Mouse (Mus musculus): Measurements from ENCODE around the gene Kcne2. TPM values are rescaled to one million over a fixed set of nuclear protein-coding genes. Genes with fewer than 3 reads are reported as not detected.

Gene Kcne2
- total and polyA plus RNA-seq, 3 experiments = not detected

DNA sequence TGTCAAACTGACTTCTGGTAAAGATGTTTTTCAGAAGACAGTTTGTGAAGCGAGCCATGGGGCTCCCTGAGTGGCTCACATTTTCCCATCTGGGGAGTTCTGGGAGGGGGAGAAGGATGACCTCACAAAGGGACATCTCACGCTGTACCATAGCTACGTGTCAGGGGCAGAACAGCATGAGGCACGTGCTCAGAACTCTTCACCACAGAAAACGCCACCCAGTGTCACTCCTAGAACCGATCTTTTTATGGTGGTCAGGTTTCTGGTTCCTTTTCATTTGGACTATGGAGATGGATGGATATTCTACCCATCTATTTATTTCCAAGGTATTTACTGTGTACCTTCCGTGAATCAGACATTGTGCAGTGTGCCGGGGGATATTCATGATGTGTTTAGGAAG, 29.2 kb downstream of the Kcne2 start, which contains the start of gene Fam243:
Gene Fam243, minus strand, starts transcription at position 101 of the 400 bp plus-strand sequence.
- dilution Hi-C loops (cut with MboI; ENCODE audit: extremely low pct_ligation_motif_present, extremely low pct_unique_long_range_greater_than_20kb, low sequenced_read_pairs) = no loop called here

DNA sequence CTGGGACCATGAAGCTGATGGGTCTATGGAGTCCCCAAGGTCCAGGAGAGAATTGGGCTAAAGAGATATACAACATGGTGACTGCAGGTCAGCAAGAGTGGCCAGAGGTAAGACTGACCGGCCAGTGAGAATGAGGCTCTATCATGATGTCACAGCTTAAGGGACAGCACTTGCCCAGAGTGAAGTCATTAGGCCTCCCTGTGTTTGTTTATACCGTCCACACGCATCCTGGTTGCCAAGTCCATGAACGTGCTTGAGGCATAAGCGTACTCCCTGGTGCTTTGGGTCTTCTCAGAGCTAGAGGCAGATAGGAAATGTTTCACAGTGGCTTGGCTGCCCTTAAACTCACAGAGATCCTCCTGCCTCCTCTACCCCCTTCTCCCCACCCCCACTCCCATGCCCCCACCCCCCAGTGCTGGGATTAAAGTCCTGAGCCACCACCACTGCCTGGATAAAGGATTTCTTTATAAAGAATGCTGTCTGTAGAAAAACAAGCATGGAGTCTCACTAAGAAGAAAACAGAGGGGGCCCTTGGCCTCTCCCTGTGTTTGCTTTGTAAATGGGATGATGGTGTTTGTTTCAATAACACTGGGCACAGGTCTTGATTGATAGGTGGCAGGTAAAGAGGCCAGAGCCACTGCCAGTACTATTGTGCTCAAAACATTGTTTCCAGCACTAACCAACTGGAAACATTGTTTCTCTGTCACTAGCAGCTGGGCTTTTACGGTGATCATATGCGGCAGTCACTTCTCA, 32.3 kb downstream of the Kcne2 start:
- no peak overlapping the region for H3K27ac ChIP-seq (ENCODE audit: insufficient read depth, low read depth)
- dilution Hi-C loops (cut with MboI; ENCODE audit: extremely low pct_ligation_motif_present, extremely low pct_unique_long_range_greater_than_20kb, low sequenced_read_pairs) = no loop called here
- H3K79me2 ChIP-seq (replicated peaks; ENCODE audit: control insufficient read depth, extremely low read depth, insufficient read depth, poor library complexity, severe bottlenecking) = no peaks in the 10 kb centered on the region
- no peak overlapping the region for H3K4me2 ChIP-seq (ENCODE audit: insufficient read depth, low read depth, poor library complexity, severe bottlenecking)
- no peaks in the 10 kb centered on the region for H3K27me3 ChIP-seq (replicated peaks)
- in situ Hi-C loops (cut with MboI; ENCODE audit: low pct_ligation_motif_present, low pct_unique_long_range_greater_than_20kb, low sequenced_read_pairs) = loop anchor here (5.0 kb wide), 1 partner anchor 133 kb away; no protein-coding TSS in a partner anchor
- H3K9me3 ChIP-seq (replicated peaks; ENCODE audit: low read length) = no peaks in the 10 kb centered on the region
- H3K4me1 ChIP-seq (ENCODE audit: control insufficient read depth in 1 of 2, insufficient read depth in 2 of 2) = peaks cover 2 to 15% of the 10 kb centered on the region in 2 experiments; a peak in 3 of 4 replicates
- no peak overlapping the region for H3K9ac ChIP-seq (ENCODE audit: insufficient read depth, low read depth)
- no peak for DNase-seq (ENCODE audit: extremely low read depth)
- TF ChIP-seq CTCF (conservative IDR thresholded peaks at IDR 0.05 in 1 of 2, IDR thresholded peaks at IDR 0.05 in 1 of 2; ENCODE audit: low read depth in 2 of 2, low read length in 2 of 2) = no peak
- no peak for TF ChIP-seq ZC3H11A (IDR thresholded peaks at IDR 0.05; ENCODE audit: low read depth, low read length)
- TF ChIP-seq MAZ (IDR thresholded peaks at IDR 0.05; ENCODE audit: low read depth, low read length) = no peak
- TF ChIP-seq USF1 (IDR thresholded peaks at IDR 0.05; ENCODE audit: low read depth, low read length) = no peak
- TF ChIP-seq UBTF (IDR thresholded peaks at IDR 0.05; ENCODE audit: low read depth, low read length) = no peak
- no peak for TF ChIP-seq MYC (IDR thresholded peaks at IDR 0.05; ENCODE audit: low read depth, low read length)
- TF ChIP-seq EP300 (IDR thresholded peaks at IDR 0.05; ENCODE audit: low read length) = no peak
- TF ChIP-seq MEF2A (IDR thresholded peaks at IDR 0.05; ENCODE audit: borderline replicate concordance, low read depth, low read length) = no peak
- TF ChIP-seq GABPA (IDR thresholded peaks at IDR 0.05; ENCODE audit: insufficient replicate concordance, low read depth, low read length) = no peak
- no peak for TF ChIP-seq SIN3A (IDR thresholded peaks at IDR 0.05; ENCODE audit: low read length)
- no peak for TF ChIP-seq POLR2AphosphoS2 (IDR thresholded peaks at IDR 0.05; ENCODE audit: low read depth, low read length)
- no peak for TF ChIP-seq MAFK (IDR thresholded peaks at IDR 0.05; ENCODE audit: insufficient replicate concordance, low read length)
- TF ChIP-seq RCOR1 (conservative IDR thresholded peaks at IDR 0.05; ENCODE audit: low read depth, low read length) = no peak
- TF ChIP-seq IRF4 (IDR thresholded peaks at IDR 0.05; ENCODE audit: low read depth, low read length) = no peak
- no peak for TF ChIP-seq MAX (IDR thresholded peaks at IDR 0.05; ENCODE audit: low read length)
- TF ChIP-seq ELF1 (IDR thresholded peaks at IDR 0.05; ENCODE audit: low read depth, low read length) = no peak
- no peak for TF ChIP-seq USF2 (conservative IDR thresholded peaks at IDR 0.05; ENCODE audit: low read depth, low read length)
- no peak overlapping the region for H3K4me3 ChIP-seq (replicated peaks in 1 of 3; ENCODE audit: low read depth in 2 of 3, low read length in 2 of 3, poor library complexity in 1 of 3)
- H3K36me3 ChIP-seq (replicated peaks in 1 of 2; ENCODE audit: control insufficient read depth in 1 of 2, insufficient read depth in 1 of 2, low read length in 1 of 2) = no peaks in the 10 kb centered on the region

More for the DNA sequence above, 29.2 kb downstream of the Kcne2 start, which contains the start of gene Fam243:
- Histone ChIP-seq H3K9me3 (replicated peaks; ENCODE audit: low read length) (peaks cover 10% of the 10 kb centered on the region), H3K4me2 (ENCODE audit: insufficient read depth, low read depth, poor library complexity, severe bottlenecking) (no peak within 1 kb of the TSS), H3K9ac (ENCODE audit: insufficient read depth, low read depth) (no peak within 1 kb of the TSS), H3K4me1 (ENCODE audit: control insufficient read depth in 1 of 2, insufficient read depth in 2 of 2) (peaks cover 12 to 28% of the 10 kb centered on the region in 2 experiments), H3K27ac (ENCODE audit: insufficient read depth, low read depth) (no peak within 1 kb of the TSS), H3K36me3 (replicated peaks in 1 of 2; ENCODE audit: control insufficient read depth in 1 of 2, insufficient read depth in 1 of 2, low read length in 1 of 2) (peaks cover 0 to 5% of the 10 kb centered on the region in 2 experiments), H3K27me3 (replicated peaks) (no peaks in the 10 kb centered on the region), H3K4me3 (replicated peaks in 1 of 3; ENCODE audit: low read depth in 2 of 3, low read length in 2 of 3, poor library complexity in 1 of 3) (no peak within 1 kb of the TSS), H3K79me2 (replicated peaks; ENCODE audit: control insufficient read depth, extremely low read depth, insufficient read depth, poor library complexity, severe bottlenecking) (no peaks in the 10 kb centered on the region)
- no peak for DNase-seq (ENCODE audit: extremely low read depth)
- TF ChIP-seq POLR2A (IDR thresholded peaks at IDR 0.05; ENCODE audit: low read depth, low read length) (no peak), USF1 (IDR thresholded peaks at IDR 0.05; ENCODE audit: low read depth, low read length) (no peak), RCOR1 (conservative IDR thresholded peaks at IDR 0.05; ENCODE audit: low read depth, low read length) (no peak), MAZ (IDR thresholded peaks at IDR 0.05; ENCODE audit: low read depth, low read length) (no peak), EP300 (IDR thresholded peaks at IDR 0.05; ENCODE audit: low read length) (no peak), RAD21 (IDR thresholded peaks at IDR 0.05; ENCODE audit: low read depth, low read length) (no peak), GABPA (IDR thresholded peaks at IDR 0.05; ENCODE audit: insufficient replicate concordance, low read depth, low read length) (no peak), MEF2A (IDR thresholded peaks at IDR 0.05; ENCODE audit: borderline replicate concordance, low read depth, low read length) (no peak), ETS1 (conservative IDR thresholded peaks at IDR 0.05; ENCODE audit: low read depth, low read length) (no peak), POLR2AphosphoS2 (IDR thresholded peaks at IDR 0.05; ENCODE audit: low read depth, low read length) (no peak), USF2 (conservative IDR thresholded peaks at IDR 0.05; ENCODE audit: low read depth, low read length) (no peak), SMC3 (IDR thresholded peaks at IDR 0.05; ENCODE audit: low read depth, low read length) (no peak), TBP (conservative IDR thresholded peaks at IDR 0.05; ENCODE audit: low read depth, low read length) (no peak), ZKSCAN1 (IDR thresholded peaks at IDR 0.05; ENCODE audit: borderline replicate concordance, low read depth, low read length) (no peak), MAFK (IDR thresholded peaks at IDR 0.05; ENCODE audit: insufficient replicate concordance, low read length) (no peak), ZMIZ1 (IDR thresholded peaks at IDR 0.05; ENCODE audit: low read depth, low read length) (no peak), BHLHE40 (IDR thresholded peaks at IDR 0.05; ENCODE audit: low read depth, low read length) (no peak), ZNF384 (IDR thresholded peaks at IDR 0.05; ENCODE audit: low read depth, low read length) (no peak)
- in situ Hi-C loops (cut with MboI; ENCODE audit: low pct_ligation_motif_present, low pct_unique_long_range_greater_than_20kb, low sequenced_read_pairs) = no loop called here
